Mouse (Mus musculus): ENCODE measurements around the gene Sgsm1. TPM values are rescaled to one million over a fixed set of nuclear protein-coding genes. Genes with fewer than 3 reads are reported as not detected.

Sgsm1 gene
- total RNA-seq, 2 experiments from 2014 or later: 0.67 TPM; not detected in 1

GRCm38 (mm10) chr5:113219450-113219849 is 91.1 kb downstream of the Sgsm1 start:
- no peak for ATAC-seq (replicated peaks; ENCODE audit: poor library complexity)

GRCm38 (mm10) chr5:113218617-113219235 is 91.9 kb downstream of the Sgsm1 start:
- no peak for ATAC-seq (replicated peaks; ENCODE audit: poor library complexity)

- ATAC-seq (replicated peaks; ENCODE audit: poor library complexity): no peak
Measured at GRCm38 (mm10) chr5:113217076-113217475, 93.5 kb downstream of the Sgsm1 start.

- no peak for ATAC-seq (replicated peaks; ENCODE audit: poor library complexity)
Measured at GRCm38 (mm10) chr5:113216328-113216960, 94.1 kb downstream of the Sgsm1 start.

- ATAC-seq (replicated peaks; ENCODE audit: poor library complexity): no peak
Measured at GRCm38 (mm10) chr5:113215610-113216011, 95.0 kb downstream of the Sgsm1 start.

GRCm38 (mm10) chr5:113214455-113214854 is 96.1 kb downstream of the Sgsm1 start:
- ATAC-seq (replicated peaks; ENCODE audit: poor library complexity): peak; percentile 45

GRCm38 (mm10) chr5:113214041-113214440 is 96.5 kb downstream of the Sgsm1 start:
- ATAC-seq (replicated peaks; ENCODE audit: poor library complexity): no peak

- ATAC-seq (replicated peaks; ENCODE audit: poor library complexity): no peak
Measured at GRCm38 (mm10) chr5:113212156-113212835, 98.3 kb downstream of the Sgsm1 start.

- ATAC-seq (replicated peaks; ENCODE audit: poor library complexity): no peak
Measured at GRCm38 (mm10) chr5:113210314-113210713, 100.3 kb downstream of the Sgsm1 start.

- ATAC-seq (replicated peaks; ENCODE audit: poor library complexity): no peak
Measured at GRCm38 (mm10) chr5:113209898-113210297, 100.7 kb downstream of the Sgsm1 start.

- no peak for ATAC-seq (replicated peaks; ENCODE audit: poor library complexity)
Measured at GRCm38 (mm10) chr5:113209401-113209750, 101.2 kb downstream of the Sgsm1 start.

GRCm38 (mm10) chr5:113208622-113209400 is 101.8 kb downstream of the Sgsm1 start:
- ATAC-seq (replicated peaks; ENCODE audit: poor library complexity): no peak

- ATAC-seq (replicated peaks; ENCODE audit: poor library complexity): peak; percentile 29; the same call in 1 of the 2 replicates
Measured at GRCm38 (mm10) chr5:113208048-113208447, 102.5 kb downstream of the Sgsm1 start.

GRCm38 (mm10) chr5:113206670-113207352 is 103.8 kb downstream of the Sgsm1 start:
- peak; percentile 71 for ATAC-seq (replicated peaks; ENCODE audit: poor library complexity)

GRCm38 (mm10) chr5:113204193-113204592 is 106.4 kb downstream of the Sgsm1 start:
- ATAC-seq (replicated peaks; ENCODE audit: poor library complexity): no peak

- no peak for ATAC-seq (replicated peaks; ENCODE audit: poor library complexity)
Measured at GRCm38 (mm10) chr5:113199772-113200134, 110.8 kb downstream of the Sgsm1 start.

- ATAC-seq (replicated peaks; ENCODE audit: poor library complexity): no peak
Measured at GRCm38 (mm10) chr5:113199126-113199771, 111.3 kb downstream of the Sgsm1 start.

GRCm38 (mm10) chr5:113196916-113197794 is 113.4 kb downstream of the Sgsm1 start:
- ATAC-seq (replicated peaks; ENCODE audit: poor library complexity): no peak

- no peak for ATAC-seq (replicated peaks; ENCODE audit: poor library complexity)
Measured at GRCm38 (mm10) chr5:113195907-113196306, 114.7 kb downstream of the Sgsm1 start.
